Mouse (Mus musculus) lung, postnatal 0 days (tissue): ENCODE data around the gene Kank1.

ENCODE experiments used
- CTCF ChIP-seq: IDR thresholded peaks from 2 replicates; pipeline ENCODE4 v1.5.1; 2016; ENCODE audit warnings: antibody characterized with exemption, mild to moderate bottlenecking
- EP300 ChIP-seq: IDR thresholded peaks from 2 replicates; pipeline ENCODE4 v1.6.1; 2016; ENCODE audit warnings: antibody characterized with exemption, mild to moderate bottlenecking, control low read depth

- no peak for TF ChIP-seq CTCF
- TF ChIP-seq EP300 = no peak
Observed at GRCm38 (mm10) chr19:25365698-25366097, 128.9 kb downstream of the Kank1 start.
